Mouse (Mus musculus) heart, adult 2 months (tissue): ENCODE results near the gene Gfm2.

Experiments used
- CTCF ChIP-seq: fragments of 200-600 bp; IDR thresholded peaks from 2 replicates; pipeline ENCODE4 v1.8.1; 2022; ENCODE audit warnings: antibody characterized with exemption, mild to moderate bottlenecking, moderate library complexity
- EP300 ChIP-seq: fragments of 200-500 bp; IDR thresholded peaks from 2 replicates; pipeline ENCODE4 v1.6.1; 2011; ENCODE audit warnings: low read depth, low read length, control low read depth; ENCODE audit not compliant: insufficient read depth
- POLR2A ChIP-seq: fragments of 200-500 bp; IDR thresholded peaks from 2 replicates; pipeline ENCODE4 v1.6.1; 2011; ENCODE audit warnings: mild to moderate bottlenecking, low read depth, low read length, control low read depth; ENCODE audit not compliant: insufficient read depth

DNA sequence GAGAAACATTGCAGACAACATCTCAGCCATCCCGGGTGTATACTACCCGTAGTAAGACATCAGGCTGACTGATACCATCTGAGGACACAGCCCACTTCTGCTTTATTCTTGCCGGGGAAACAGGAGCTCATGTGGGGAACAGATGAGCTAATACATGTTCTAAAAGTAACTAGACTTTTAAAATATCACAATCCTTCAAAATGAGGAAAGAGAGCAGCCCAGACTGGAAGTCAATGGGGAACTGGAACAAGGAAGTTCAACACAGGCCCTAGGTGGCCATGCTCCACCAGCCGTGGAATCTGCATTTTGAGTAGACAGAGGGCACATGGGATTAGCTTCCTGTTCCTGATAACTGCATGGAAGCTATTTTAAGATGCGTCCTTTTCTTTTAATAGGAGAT is 50.0 kb downstream of the Gfm2 start:
- TF ChIP-seq EP300 (no peak), CTCF (no peak), POLR2A (no peak)
